ENCODE assay signal across 19 mouse cellular contexts in the genomic region with DNA sequence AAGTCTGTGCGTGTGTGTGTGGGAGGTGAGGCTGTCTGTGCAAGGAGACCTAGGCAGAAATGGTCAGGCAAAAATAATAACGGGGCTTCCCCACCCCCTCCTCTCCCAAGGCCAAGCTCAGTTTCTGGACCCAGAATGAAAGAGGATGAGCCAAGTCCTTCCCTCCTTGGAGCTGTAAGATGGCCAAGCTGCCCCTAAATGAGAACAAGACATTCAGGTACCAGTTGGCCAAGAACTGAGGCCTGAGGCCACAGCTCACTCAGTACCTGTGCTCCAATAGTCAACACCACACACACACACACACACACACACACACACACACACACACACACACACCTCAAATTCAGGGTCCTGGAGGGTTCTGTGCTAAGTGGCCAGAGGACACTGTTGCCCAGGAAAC. TPM values are rescaled to one million over a fixed set of nuclear protein-coding genes. Genes with fewer than 3 reads are reported as not detected.
DNase-seq lines count a peak whose midpoint lies in the region; ATAC-seq and TF ChIP-seq lines count a peak whose summit lies in the region.
"Had no signal": no experiment of that assay in that cellular context is flagged by ENCODE, and none has a peak within 500 bp of the region (broad histone marks: within the 10 kb centered on the region; RNA-seq: fewer than 3 reads in every experiment).

No protein-coding gene starts in this region.

- peaks cover 43% of the 10 kb centered on the region for H3K4me1 ChIP-seq in cerebellum, adult 2 months (ENCODE audit: control insufficient read depth, insufficient read depth, low read length)

- ATAC-seq in CD4-positive, CD25-positive, alpha-beta regulatory T cell, adult 4 months: no peak
- ATAC-seq: forebrain, embryonic 15.5 days; intestine, embryonic 15.5 days had no signal

- no peaks in the 10 kb centered on the region for H3K27me3 ChIP-seq in cerebellum, adult 2 months (ENCODE audit: control insufficient read depth, insufficient read depth, low read length)

- TF ChIP-seq CTCF in cerebellum, adult 2 months (IDR thresholded peaks at IDR 0.05; ENCODE audit: borderline replicate concordance, insufficient read depth, low read depth, low read length): no peak

- WGBS in cerebellum, adult 2 months: 21% methylated on average over 2 of the region's 2 CpGs

- H3K27ac ChIP-seq in cerebellum, adult 2 months (ENCODE audit: insufficient read depth, low read length): peak overlapping the region; percentile 17; the same call in 1 of the 2 replicates
- H3K27ac ChIP-seq: embryonic facial prominence, embryonic 12.5 days; forebrain, embryonic 15.5 days; heart, embryonic 10.5 days; heart, embryonic 15.5 days; hindbrain, embryonic 10.5 days; hindbrain, embryonic 14.5 days; intestine, embryonic 15.5 days had no signal

- no peak overlapping the region for H3K4me3 ChIP-seq in cerebellum, adult 2 months (replicated peaks; ENCODE audit: insufficient read depth, low read depth, low read length)
- H3K4me3 ChIP-seq: embryonic facial prominence, embryonic 12.5 days; forebrain, embryonic 15.5 days; heart, embryonic 10.5 days; heart, embryonic 15.5 days; hindbrain, embryonic 10.5 days; intestine, embryonic 15.5 days had no signal

- DNase-seq in cerebellum, adult 18-20 months: peak; percentile 61 to 70
- no peak for DNase-seq in cerebellum, adult 8-10 months
- peak in 1 of 2 experiments; percentile 79 for DNase-seq in cerebellum, adult 2 months
- DNase-seq in cerebellum, adult 9-11 months: peak; percentile 81
- DNase-seq in cerebellum, postnatal 36 days: peak; percentile 58 to 65
- no peak for DNase-seq in right cerebral cortex, adult 2 months (ENCODE audit: low spot score in 2 of 2)
- DNase-seq: adrenal gland, adult 8-10 months; adrenal gland, postnatal 36 days; gastrocnemius, postnatal 36 days; heart, adult 18-20 months; kidney, adult 18-20 months had no signal

- TF ChIP-seq POLR2A in cerebellum, adult 2 months (IDR thresholded peaks at IDR 0.05; ENCODE audit: borderline replicate concordance, insufficient read depth, low read length): no peak

RNA-seq across cellular contexts. Expression of a gene that starts 6.8 kb away (rescaled TPM):
- 125 and 130 TPM in 2 replicates for polyA plus RNA-seq in cerebellum, adult 2 months (2012; rRNA removed)
- polyA plus RNA-seq in CD4-positive, CD25-positive, alpha-beta regulatory T cell, adult 4 months (2017; shearing (Covaris generic)): under 1 TPM; 0.15 to 0.35 TPM

RNA-seq across cellular contexts. Expression of a gene that starts 12.8 kb away (rescaled TPM):
- 12.5 and 13.5 TPM in 2 replicates for polyA plus RNA-seq in cerebellum, adult 2 months (2012; rRNA removed)
- polyA plus RNA-seq in CD4-positive, CD25-positive, alpha-beta regulatory T cell, adult 4 months (2017; shearing (Covaris generic)): 10 to 100 TPM; 33.1 to 48.1 TPM

RNA-seq across cellular contexts. Expression of a gene that starts 19.5 kb away (rescaled TPM):
- polyA plus RNA-seq in cerebellum, adult 2 months (2012; rRNA removed): 0.61 and 0.74 TPM in 2 replicates
- polyA plus RNA-seq in CD4-positive, CD25-positive, alpha-beta regulatory T cell, adult 4 months (2017; shearing (Covaris generic)): not detected

RNA-seq across cellular contexts. Expression of a gene that starts 21.0 kb away (rescaled TPM):
- 71.3 and 74.0 TPM in 2 replicates for polyA plus RNA-seq in cerebellum, adult 2 months (2012; rRNA removed)
- polyA plus RNA-seq in CD4-positive, CD25-positive, alpha-beta regulatory T cell, adult 4 months (2017; shearing (Covaris generic)): 10 to 100 TPM; 27.6 to 39.0 TPM

RNA-seq across cellular contexts. Expression of a gene that starts 30.4 kb away (rescaled TPM):
- 915 and 924 TPM in 2 replicates for polyA plus RNA-seq in cerebellum, adult 2 months (2012; rRNA removed)
- polyA plus RNA-seq in CD4-positive, CD25-positive, alpha-beta regulatory T cell, adult 4 months (2017; shearing (Covaris generic)): 1,000 to 10,000 TPM; 1,172 to 1,222 TPM

Comparison
In these comparisons a context has a peak if more than half of its experiments do, and no peak if none do; other contexts are left out.
1. DNase-seq: peak in cerebellum, adult 18-20 months (2 of 2), cerebellum, adult 9-11 months (single experiment) and cerebellum, postnatal 36 days (2 of 2); none in cerebellum, adult 8-10 months (single experiment) and right cerebral cortex, adult 2 months (0 of 2).
2. RNA of a gene that starts 6.8 kb away (polyA plus RNA-seq): 125 to 130 TPM in cerebellum, adult 2 months; 0.15 to 0.35 TPM in CD4-positive, CD25-positive, alpha-beta regulatory T cell, adult 4 months; every median in the first group is over 10 times any median in the second.